Mouse (Mus musculus) cerebellum, adult 9-10 months (tissue): Measurements from ENCODE around the gene Sox8.
A peak's percentile ranks its signal among the peaks of the same experiment; 100 is the strongest.

Experiments
- DNase-seq: peaks from one replicate; pipeline ENCODE4 v3.0.0; 2022

Sox8 gene

DNA sequence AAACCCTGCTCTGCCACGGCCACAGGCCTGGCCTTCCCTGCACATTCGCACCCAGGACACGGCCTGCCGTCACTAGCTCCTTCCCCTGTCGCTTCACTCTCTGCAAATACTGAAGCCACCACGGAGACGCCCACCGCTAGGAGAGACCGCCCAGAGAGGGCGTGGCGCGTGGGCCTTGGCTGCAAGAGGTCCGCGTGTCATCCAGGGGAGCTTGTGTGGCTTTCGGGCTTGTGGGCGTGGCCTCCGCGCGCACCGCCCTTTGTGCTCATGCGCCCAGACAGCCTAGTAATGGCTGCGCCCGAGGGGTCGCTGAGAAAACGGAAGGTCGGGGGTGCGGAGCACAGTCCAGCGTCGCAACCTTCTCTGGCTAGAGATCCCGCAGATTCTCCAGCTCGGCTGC lies 8.4 kb upstream of the Sox8 start, which contains the start of gene Lmf1:
TSS of gene Lmf1 (plus strand) at position 166 of the 400 bp plus-strand sequence.
- peak; percentile 98 for DNase-seq

DNA sequence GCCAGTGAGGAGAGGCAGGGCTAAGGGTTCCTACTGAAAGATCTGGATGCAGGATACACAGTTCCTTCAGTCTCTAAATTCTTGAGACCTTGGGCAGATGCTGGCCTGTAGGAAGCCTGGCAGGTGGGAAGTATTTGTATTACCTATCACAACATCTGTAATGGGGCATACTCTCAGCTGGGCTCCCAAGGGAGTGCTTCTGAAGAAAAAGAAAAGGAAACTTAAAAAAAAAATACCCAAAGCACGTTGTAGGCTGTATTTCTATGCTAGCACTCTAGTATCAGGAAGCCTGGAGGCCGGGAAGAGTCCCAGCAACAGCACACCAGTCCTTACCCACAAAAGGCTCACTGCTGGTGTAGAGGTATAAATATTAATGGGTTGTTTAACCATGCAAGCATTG lies 7.2 kb upstream of the Sox8 start:
- DNase-seq: no peak

DNA sequence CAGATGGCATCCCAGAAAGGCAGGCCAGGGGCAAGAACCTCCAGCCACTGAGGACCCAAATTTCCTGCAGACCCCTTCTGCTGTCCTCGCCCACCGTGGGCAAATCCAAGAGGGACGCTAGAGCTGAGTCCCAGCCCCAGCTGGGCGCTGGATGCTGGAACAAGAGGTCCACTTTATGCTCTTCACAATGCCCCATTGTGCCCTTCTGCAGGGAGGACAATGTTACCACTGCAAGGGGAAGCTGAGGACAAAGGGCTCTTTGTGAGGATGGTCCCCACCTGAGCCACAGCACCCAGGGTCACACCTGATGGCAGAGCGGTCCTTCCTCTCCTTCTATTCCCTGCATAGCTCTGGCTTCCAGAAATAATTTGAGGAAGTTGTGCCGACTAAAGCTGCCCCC lies 6.8 kb upstream of the Sox8 start:
- DNase-seq: no peak

DNA sequence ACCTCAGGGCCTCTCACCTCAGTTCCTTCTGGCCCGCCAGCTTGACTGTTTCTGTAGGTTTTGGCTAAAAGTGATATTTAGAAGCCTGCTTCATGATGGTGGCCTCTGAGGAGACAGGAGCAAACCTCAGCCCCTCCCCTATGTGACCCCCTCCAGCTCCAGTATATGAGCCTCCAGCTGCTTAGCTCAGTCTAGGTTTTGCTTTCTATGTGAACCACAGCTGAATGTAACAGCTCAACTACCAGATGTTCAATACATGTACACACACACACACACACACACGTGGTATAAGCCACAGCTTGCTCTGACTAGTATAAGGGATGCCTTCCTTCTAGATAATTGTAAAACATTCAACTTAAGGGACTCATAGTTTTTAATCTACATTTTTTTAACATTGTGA lies 5.5 kb upstream of the Sox8 start:
- DNase-seq: no peak

DNA sequence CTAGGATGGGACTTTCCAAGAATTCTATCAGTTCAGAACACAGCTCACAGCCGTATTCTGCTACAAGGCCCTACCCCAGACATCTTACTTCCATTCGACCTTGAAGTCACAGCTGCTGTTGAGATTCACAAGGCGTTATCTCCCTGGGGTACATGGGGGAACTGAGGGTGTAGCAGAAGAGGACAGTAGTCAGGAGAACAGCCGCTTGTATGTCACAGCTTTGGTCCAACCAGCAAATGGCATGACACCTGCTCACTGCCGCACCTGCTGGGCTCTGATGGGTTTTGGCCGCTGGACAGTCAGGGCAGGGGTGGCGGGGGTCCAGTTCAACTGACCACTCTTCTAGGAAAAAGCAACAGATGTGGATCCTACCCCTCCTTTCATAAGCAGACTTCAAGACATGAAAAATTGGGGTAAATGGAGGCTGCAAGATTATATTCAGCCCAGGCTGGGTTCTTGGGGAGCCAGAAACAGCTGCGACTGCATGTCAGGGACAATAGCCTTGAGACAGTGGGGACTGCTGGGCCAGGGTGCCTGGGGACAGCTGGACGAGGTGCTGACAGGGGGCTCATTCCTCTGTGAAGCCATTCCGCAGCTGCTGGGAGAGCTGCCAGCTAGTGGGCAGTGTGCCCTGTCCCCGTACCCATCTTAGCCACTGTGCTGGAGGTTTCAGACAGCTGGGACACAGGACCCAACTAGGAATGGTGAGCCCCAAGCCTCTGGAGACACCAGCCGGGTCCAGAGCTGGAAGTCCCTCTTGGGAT lies 4.9 kb upstream of the Sox8 start:
- DNase-seq: no peak

DNA sequence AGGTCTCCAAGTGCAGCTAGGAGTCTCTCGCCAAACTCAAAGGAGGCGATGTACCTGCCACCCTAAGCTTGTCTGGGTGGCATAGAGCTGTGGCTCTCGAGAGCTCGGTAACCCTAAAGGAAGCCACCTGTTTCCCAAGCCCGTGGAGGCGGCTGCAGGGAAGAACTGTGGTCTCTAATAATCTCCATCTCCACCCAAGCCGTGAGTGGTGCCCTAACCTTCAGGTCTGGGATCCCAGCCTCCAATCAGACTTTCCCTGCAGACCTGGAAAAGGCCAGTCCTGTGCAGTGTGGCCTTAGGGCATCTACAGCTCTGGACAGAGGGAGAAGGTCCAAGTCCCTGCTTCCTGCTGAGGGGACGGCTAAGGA lies 951 bp upstream of the Sox8 start:
- no peak for DNase-seq

DNA sequence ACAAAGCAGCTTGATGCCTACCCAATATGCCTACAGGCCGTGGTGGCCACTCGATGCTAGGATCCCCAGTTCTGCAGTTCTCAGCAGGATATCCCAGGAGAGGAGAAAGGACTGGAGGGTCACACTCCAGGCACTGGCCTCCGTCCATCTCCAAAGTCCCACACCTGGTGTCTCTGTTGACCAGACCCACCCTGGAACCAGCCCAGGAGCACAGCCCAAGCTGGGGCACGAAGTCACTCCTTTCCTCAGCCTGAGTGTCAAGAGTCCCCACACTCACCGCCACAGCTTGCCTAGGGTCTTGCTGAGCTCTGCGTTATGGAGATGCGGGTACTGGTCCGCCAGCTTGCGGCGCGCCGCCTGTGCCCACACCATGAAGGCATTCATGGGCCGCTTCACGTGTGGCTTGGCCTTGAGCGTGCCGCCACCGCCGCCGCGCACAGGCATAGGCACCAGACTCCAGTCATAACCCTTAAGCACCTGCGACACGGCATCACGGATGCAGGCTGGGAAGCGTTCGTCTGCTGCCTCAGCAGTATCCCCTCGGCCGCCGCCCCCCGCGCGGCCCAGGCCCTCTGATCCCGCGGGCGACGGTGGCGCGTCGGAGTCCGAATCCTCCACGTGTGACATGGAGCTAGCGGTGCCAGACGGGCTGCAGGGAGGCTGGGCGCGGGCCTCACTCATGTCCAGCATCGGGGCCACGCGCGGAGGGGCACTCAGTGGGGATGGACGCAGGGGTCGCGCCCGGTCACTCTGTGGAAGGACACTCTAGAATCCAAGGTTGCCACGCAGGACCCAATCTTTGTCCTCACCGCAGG lies 446 bp downstream of the Sox8 start:
- no peak for DNase-seq

DNA sequence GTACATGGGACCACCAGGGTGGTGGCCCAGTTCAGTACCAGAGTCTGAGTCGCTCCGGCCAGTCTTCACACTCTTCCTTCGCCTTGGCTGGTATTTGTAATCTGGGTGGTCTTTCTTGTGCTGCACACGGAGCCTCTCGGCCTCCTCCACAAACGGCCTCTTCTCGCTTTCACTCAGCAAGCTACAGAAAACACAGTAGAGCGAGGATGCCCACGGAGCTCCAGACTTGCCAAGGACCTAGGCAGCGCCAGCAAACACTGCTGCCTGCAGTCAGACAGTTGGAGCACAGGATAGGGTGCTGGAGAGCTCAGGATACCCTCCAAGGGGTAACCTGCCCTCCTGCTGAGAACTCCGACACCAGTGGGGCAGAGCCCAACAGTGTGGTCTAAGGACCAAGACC lies 1.6 kb downstream of the Sox8 start:
- no peak for DNase-seq

DNA sequence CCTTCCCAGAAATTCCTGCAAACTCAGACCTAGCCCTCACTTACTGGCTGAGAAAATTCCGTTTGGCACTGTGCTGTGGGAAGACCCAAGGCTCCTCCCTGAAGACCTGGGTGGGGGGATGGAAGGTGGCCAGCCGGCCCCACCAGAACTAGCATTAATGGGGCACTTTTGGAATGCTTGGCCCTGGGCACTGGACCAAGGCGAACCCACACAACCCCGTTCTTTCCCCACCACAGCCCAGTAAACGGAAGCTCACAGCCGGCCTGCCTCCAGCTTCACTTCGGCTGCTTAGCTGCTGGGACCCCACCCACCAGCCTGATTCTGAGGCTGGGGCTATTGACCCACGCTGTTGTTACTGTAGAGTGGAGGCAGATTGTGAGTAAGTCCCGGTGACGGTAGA lies 2.3 kb downstream of the Sox8 start:
- DNase-seq: no peak

DNA sequence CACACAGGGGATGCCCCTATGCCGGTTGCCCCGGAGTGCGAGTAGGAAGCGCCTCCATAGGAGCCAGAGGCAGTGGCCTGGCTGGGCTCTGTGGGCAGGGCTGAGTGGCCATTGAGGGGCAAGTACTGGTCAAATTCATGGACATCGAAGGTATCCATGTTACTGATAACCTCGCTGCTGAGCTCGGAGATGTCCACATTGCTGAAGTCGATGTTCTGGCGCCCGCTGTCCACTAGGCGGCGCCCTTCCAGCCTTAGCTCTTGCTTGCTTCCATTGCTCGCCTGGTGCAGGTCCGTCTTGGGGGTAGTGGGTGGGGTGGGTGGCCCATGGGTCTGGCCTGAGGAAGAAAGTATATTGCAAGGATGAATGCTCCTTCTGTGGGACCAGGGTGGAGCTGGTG lies 2.7 kb downstream of the Sox8 start:
- peak; percentile 63 for DNase-seq

DNA sequence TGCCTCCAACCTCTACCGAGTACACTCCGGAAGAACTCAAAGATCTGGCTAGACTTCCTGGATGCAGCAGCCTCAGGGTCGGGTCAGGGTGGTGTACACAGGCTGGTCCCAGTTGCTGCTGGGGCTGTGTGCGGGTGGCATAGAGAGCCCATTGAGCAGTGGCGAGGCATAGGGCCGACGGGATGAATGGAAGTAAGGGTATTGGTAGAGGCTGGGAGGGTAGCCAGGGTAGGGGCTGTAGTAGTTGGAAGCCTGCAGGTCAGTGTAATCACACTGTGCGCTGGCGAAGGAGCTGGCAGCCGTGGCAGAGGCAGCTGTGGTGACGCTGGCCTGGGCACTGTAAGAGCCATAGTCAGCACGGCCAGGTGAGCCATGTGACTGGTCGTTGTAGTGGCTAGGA lies 3.2 kb downstream of the Sox8 start:
- no peak for DNase-seq

DNA sequence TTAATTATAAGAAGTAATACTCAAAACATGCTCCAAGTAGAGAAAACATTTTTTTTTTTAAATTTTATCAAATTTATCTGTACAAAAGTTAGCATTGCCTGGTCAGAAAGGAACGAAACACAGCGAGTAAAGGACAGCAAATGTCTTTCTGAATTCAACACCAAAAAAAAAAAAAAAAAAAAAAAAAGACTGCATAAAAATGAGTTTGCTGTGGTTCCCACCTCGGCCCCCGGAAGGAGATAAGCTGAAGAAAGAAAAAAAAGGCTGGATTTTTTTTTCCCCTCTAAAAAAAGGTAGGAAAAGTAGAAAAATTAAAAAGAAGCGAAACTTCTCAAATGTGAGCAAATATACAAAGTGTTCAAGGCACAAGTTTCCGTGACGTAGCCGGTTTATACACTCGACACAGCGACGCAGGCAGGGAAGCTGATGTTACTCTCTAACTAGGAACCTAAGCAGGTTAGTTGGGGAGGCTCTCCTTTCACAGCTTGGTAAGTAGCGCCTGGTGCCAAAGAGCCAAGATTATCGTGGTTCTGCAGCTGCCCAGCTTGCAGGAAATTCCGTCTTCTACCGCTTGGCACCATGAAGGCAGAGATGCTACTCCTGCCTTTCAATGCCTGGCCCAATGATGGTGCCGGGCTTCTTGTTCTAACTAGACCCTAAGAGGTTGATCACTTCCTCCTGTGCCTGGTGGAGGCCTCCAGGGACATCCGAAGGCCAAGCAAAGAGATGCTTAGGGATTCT lies 4.5 kb downstream of the Sox8 start:
- DNase-seq: no peak

DNA sequence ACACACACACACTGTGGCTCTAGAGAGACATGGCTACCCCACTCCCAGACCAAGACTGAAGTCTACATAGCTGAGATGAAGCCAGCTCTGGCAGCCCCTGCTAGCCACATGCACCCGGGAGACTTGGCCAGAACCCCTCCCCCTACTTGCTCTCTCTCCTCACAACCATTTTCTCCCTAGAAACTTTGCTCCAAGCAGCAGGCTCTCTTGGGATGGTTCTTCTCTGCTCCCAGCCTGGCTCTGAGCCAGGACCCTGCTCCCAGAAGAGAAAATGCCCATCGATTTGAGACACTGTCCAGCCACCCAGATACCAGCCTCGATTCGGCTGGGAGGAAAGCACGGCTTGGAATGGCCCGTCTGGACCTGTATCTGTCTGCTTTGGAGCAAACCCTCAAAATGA lies 5.2 kb downstream of the Sox8 start:
- DNase-seq: no peak

DNA sequence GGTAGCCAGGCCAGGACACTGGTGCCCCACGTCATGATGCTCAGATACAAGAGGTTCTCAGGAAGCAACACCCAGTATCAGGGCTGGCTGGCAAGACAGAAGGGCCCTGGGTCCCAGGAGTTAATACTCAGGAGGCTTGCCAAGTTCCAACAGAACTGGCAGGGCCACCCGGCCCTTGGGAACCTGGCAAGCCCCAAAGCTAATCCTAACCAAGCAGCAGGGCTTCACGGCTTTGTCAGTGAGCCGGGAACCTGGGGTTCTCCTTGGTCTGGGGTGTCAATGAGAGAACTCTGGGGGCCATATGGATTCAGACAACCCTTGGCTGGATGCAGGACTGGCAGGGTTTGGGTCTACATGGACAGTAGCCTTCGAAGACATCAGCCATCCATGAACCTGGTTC lies 6.0 kb downstream of the Sox8 start:
- no peak for DNase-seq

DNA sequence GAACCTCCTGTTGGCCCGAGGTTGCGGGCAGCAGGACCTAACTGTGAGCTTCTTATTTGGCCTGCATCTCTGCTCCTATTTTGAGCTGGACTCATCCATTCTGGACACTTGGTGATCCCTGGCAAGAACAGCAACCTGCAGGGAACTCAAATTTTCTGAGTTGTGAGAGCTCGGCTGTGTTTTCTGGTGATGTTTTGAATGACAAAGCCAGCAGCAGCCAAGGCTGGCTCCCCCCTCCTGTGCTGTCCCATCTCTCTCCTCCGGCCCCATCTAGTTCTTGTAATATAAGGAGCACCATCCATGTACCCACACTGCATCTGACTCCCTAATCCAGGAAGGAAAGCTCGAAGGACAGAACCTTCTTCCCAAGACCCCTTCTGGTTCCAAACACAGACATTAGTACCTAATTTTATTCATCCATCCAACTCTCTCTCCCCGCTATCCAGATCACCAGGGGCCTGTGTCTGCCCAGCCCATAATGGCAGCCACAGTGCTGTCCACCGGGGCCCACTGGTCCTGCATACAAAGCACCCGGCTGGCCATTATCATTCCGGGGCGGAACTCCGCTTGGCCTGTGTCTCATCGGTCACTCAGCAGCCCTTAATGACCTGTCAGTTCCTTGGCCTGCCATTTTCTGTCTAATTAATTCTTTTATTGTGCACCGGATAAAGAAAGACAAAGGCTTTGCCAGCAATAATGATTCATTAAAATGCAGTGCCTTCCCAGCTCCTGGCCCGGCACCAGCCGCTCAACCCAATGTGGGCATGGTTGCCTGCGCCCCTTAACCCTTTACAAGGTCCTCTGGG lies 9.1 kb downstream of the Sox8 start:
- DNase-seq: peak; percentile 48

DNA sequence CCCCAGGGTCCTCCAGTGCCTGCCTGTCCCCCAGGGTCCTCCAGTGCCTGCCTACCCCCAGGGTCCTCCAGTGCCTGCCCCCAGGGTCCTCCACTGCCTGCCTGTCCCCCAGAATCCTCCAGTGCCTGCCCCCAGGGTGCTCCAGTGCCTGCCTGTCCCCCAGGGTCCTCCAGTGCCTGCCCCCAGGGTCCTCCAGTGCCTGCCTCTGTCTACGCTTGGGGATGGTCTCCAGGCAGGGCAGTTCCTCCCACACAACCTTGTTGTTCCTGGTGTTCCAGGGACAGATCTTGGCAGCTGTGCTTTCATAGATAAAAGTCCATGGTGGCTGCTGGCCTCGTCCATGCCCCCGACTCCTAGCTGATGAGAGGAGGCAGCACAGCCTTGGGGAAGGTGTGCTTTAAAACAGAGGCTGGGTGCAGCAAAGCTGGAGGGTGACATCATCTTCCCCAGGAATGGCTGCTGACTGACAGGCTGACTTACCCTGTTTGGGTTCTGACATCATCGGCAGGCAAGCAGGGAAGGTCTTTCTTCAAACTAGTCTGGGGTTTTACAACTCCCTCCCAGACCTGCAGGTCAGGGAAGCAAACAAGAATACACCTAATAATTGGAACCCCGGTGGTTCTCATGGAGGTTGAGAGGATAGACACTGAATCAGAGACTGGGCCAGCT lies 9.8 kb downstream of the Sox8 start:
- DNase-seq: no peak

DNA sequence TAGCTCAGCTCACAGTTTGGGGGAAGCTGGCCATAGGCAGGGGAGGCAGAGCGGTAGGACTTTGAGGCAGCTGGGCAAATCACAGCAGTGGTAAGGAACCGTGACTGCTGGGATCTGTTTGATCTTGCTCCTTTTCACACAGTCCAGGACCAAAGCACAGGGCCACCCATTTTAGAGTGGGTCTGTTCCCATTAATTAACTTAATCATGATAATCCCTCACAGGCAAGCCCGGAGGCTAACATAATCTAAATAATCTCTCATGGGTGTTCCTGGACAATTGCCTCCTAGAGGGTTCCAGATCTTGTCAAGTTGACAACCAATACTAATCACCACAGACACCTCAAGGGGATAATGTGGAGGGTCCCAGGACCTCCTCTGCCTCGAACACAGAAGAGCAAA lies 10.9 kb downstream of the Sox8 start:
- no peak for DNase-seq

DNA sequence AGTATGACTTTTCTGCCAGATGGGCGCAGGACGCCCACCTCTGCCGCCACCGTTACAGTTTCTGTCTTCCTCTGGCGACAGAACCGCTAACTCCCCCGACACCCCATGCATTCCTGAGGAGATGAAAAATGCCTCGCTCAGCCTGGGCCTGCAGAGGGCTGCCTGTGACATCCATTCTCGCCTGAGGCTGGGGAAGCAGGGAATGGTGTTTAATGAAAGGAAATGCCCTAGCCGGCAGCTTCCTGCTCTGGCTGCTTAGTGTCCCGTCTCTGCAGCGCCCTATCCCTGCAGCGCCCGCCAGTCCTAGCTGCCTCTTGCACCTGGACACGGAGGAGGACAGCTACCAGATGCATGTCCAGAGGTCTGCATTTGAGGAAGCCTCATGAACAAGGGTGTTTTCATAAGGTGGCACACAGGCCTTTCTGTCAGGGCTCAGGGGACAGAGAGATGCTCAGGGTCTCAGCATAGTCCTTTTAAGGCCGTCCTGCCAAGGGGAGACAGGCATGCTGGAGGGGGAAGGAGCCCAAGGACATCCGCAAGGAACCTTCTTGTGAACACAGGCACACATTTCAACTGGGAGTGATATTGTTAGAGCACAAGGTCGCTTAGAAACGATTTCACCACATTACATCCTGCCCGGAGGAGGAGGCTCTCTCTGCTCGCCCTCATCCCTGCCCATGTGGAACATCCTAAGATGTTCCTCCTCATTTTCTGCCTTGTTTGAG lies 13.7 kb downstream of the Sox8 start:
- no peak for DNase-seq

DNA sequence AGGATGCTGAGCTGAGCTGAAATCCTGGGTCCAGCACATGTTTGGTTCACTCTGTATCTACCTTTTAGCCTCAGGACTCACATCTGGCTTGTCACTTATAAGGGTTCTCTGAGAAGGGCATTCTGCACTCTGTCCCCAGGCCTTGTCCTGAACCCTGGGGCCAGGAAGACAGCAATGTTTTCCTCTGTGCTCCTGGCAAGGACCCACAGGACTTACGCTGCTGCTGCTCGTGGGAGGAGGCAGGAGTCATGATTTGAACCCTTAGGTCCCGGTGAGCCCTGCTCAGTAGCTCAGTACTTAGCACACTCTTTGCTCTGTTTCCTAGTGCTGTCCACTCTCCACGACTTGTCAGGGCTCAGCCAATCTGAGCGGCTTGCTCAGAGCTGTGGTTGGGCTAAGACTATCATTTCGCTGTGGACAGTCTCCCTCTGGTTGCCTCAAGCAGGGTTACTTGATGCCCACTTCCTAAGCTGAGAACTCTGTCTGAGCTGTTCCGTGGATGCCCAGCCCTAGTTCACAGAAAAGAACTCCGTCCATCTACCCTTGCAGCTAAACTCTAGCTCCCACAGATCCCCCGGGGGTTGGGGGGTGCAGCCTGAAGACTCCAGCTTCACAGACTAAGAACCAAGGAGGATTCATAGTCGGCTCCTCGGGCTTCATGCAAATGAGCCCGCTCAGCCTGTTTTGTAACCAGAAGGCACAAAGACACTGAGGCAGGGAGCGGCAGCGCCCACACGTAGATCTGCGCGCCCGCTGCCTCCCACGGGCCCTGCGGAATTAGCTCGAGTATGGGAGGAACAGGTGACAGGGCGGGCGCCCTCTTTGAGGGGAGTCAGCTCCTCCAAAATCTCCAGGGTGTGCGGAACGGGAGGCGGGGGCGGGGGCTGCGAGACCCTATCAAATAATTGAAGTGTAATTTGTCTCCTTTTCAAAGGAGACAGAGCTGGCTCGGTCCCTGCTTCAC lies 14.5 kb downstream of the Sox8 start:
- DNase-seq: no peak

DNA sequence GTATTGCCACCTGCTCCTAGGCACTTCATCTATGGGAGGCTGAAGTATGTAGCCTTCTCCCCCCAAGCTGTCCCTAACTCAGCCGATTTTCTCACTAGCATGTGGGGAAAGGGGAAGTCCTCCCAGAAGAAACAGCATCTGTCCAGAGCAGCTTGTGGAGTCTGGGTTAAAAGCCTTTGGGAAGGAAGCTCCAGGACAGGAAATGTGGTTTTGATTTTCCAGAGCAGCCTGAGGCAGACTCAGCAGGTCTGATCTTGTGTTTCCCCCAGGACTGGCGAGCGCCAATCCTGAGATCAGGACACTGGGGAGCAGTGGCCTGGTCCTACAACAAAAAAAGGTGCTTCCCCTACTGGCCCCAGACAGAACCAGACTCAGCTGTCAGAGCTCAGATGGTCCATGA lies 15.3 kb downstream of the Sox8 start:
- DNase-seq: no peak
